Mouse (Mus musculus) activated CD4-positive, CD25-positive, alpha-beta regulatory T cell, adult 4 months (primary cell): Measurements from ENCODE around the gene Bricd5. TPM values are rescaled to one million over a fixed set of nuclear protein-coding genes. Genes with fewer than 3 reads are reported as not detected.
A peak's percentile ranks its signal among the peaks of the same experiment; 100 is the strongest.
"Not testable (repeated sequence)": the region's sequence is repeated elsewhere in the genome, so short reads cannot be mapped to it uniquely, and the experiment has no call there.

Source experiments
- ATAC-seq: one replicate; pipeline ENCODE4 v1.8.0; 2017
- polyA plus RNA-seq, 2 experiments: library from polyadenylated mRNA; unstranded; fragments of 100-300 nt; shearing (Covaris generic); gene quantifications; one replicate each; pipeline ENCODE4 v1.2.1; 2017

The Bricd5 gene
- polyA plus RNA-seq = not detected

DNA sequence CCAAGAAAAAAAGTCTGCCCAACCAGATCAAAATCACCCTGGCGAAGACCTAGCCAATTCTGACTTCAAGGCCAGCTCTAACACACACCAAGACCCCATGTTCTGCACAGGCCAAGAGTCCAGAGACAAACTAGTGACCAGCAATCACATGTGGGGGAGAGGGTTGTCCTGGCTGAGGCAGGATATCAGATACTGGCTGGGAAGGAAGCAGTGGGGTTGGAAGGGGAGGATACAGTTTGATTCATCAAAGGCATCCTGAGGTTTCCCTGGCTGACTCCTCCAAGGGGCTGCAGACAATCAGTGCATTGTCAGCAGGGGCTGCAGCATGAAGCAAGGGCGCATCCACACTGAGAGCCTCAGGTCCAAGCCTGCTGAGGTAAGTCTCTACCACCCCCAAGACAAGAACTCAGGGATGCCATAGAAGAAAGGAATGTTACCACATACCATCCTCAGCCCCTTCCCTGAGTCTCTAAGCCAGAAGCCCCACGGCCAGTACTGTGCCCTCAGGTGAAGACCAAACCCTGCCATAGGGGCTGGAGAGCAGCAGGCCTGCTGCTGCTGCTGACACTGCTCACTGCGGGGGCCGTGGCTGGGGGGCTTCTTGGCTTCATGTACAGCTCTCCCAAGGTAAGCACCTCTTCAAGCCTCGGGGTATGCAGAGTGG lies at the start of gene Bricd5:
Gene Bricd5 (plus strand): TSS at position 273 of the 664 bp plus-strand sequence.
- ATAC-seq = no peak

- ATAC-seq = no peak
Measured at GRCm38 (mm10) chr17:24424489-24424888, 49.2 kb upstream of the Bricd5 start.

- not testable (repeated sequence) for ATAC-seq
Measured at GRCm38 (mm10) chr17:24425326-24425725, 48.4 kb upstream of the Bricd5 start.

DNA sequence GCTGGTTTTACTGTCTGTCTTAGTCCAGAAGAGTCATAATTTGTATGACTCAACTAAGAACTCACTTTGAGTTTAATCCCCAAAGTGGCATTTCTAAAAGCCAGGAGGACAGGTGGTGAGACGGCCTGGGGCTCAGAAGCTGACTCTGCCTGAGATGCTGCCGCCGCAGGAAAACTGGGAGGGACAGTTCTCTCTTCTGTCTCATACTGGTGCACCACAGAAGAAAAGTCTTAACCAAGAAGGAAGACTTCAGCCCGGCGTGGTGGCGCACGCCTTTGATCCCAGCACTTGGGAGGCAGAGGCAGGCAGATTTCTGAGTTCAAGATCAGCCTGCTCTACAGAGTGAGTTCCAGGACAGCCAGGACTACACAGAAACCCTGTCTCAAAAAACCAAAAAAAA lies 47.8 kb upstream of the Bricd5 start:
- ATAC-seq = no peak

GRCm38 (mm10) chr17:24426471-24427169 lies 47.1 kb upstream of the Bricd5 start, which contains the start of gene Eci1:
Gene Eci1 (plus strand): TSS chr17:24426641.
- ATAC-seq = peak; percentile 87

- ATAC-seq = no peak
Measured at GRCm38 (mm10) chr17:24427170-24427557, 46.5 kb upstream of the Bricd5 start.

- no peak for ATAC-seq
Measured at GRCm38 (mm10) chr17:24429201-24429983, 44.3 kb upstream of the Bricd5 start.

GRCm38 (mm10) chr17:24437016-24437415 lies 36.7 kb upstream of the Bricd5 start:
- peak; percentile 66 for ATAC-seq

GRCm38 (mm10) chr17:24440377-24440776 lies 33.3 kb upstream of the Bricd5 start:
- ATAC-seq = no peak

DNA sequence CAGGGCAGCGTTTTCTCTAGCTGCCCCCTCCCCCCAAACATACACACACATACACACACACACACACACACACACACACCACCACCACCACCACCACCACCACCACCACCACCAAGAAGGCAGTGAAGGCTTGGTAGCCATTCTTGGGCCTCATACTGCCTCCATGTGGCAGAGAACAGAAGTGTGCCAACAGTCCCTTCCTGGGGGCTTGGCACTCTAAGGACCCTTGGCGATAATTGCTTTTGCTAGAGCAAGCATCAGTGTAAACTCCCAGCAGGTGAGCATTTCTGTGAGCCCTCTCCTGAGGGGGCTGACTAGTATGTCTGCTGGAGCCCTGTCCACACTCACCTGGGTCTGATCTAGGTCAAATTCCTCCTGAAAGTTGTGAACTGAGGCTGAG lies 32.5 kb upstream of the Bricd5 start:
- ATAC-seq = no peak

DNA sequence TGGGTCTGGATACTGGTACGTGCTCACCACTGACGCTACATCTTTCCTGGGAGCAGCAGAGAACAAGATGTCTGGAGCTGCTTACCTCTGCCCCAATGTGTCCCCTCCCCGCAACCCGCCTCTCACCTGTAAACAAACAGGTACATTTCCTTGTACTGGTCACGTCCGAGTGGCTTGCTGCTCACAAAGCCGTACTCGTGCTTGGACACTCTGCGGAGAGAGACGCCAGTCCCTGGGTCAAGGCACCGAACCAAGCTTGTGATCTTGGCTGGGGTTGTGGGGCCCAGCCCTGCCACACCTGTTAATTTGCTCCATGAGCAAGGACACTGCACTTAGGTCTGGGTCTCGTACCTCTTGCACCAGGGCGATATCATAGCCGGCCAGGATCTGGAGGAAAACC lies 31.6 kb upstream of the Bricd5 start:
- no peak for ATAC-seq

- no peak for ATAC-seq
Measured at GRCm38 (mm10) chr17:24442632-24443155, 31.0 kb upstream of the Bricd5 start, which contains the start of gene Dnase1l2. Gene Dnase1l2 (minus strand): TSS chr17:24443105.

DNA sequence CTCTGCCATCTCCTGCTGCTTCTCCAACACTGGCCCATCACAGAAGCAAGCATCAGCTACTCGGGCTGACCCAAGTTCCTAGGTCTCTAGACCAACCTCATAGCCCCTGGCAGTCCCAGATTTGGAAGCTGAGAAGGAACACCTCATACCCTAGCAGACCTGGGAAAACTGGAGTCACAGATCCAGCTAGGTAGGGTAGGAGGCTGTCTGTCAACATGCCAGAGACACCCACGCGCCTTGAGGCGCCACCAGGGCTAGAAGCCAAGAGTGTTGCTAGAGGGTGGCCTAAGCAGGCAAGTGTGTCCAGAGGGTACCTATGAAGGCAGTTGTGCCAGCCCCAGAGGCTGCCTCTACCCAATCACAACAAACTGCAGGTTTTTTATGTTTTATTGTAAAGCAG lies 30.3 kb upstream of the Bricd5 start:
- no peak for ATAC-seq

- no peak for ATAC-seq
Measured at GRCm38 (mm10) chr17:24446590-24446989, 27.1 kb upstream of the Bricd5 start.

DNA sequence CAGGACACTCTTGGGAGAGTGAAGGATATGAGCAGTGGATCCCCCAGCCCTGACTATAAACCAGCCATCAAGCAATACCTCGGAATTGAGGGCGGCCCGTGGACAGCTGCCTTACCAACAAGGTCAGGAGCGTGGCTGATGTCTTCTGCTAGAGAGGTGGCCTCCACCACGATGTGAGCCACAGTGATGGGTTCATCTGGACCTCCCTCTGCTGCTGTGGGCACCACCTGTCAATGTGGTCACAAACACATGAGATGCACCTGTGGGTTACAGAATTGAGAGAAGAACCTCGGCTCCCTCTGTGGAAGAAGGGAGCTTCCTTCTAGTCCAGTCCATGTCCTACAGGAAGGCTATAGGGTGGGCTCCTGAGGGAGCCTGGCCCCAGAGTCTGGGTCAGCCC lies 24.2 kb upstream of the Bricd5 start:
- no peak for ATAC-seq

DNA sequence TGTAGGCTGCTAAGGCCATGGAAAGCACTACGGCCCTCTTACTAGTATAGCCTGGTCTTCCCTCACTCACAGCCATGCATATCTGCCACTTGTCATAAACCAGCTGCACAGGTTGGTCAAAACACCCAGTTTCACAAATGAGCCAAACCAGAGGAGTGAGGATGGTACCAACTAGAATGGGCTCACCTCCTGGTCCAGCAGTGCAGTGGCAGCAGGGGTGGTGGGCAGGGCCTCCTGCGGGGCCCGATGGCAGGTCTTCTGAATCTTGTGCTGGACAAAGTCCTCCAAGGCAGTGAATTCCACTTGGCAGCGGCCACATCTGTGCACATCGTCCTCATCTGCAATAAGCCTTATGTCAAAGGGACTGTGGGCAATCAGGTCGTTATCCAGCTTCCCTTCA lies 22.5 kb upstream of the Bricd5 start:
- no peak for ATAC-seq

GRCm38 (mm10) chr17:24453372-24453771 lies 20.3 kb upstream of the Bricd5 start:
- ATAC-seq = no peak

DNA sequence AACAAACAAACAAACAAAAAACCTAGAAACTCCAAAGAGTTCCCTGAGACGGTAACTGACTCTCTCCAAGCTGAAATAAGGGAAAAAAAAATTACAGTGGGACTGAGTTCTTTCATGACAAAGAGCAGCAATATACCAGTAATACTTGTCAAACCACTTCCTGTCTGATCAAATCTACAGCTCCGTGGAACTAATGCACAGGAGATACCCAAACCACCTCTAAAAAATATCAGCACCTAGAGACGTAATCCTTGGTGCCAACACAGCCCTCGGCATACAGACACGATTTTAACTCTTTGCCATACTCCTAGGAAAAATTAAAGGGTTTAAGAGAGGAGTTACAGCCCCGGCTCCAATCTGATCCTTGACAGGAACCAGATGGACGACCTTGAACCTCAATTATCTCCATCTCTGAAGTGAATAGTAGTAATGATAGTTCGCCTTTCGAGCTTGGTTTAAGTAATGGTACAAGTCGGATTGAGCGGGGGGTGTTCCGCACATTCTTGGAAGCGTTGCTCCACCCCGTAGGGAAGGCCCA lies 19.4 kb upstream of the Bricd5 start:
- ATAC-seq = peak; percentile 62

- ATAC-seq = peak; percentile 90
Measured at GRCm38 (mm10) chr17:24454756-24455522, 18.7 kb upstream of the Bricd5 start.

DNA sequence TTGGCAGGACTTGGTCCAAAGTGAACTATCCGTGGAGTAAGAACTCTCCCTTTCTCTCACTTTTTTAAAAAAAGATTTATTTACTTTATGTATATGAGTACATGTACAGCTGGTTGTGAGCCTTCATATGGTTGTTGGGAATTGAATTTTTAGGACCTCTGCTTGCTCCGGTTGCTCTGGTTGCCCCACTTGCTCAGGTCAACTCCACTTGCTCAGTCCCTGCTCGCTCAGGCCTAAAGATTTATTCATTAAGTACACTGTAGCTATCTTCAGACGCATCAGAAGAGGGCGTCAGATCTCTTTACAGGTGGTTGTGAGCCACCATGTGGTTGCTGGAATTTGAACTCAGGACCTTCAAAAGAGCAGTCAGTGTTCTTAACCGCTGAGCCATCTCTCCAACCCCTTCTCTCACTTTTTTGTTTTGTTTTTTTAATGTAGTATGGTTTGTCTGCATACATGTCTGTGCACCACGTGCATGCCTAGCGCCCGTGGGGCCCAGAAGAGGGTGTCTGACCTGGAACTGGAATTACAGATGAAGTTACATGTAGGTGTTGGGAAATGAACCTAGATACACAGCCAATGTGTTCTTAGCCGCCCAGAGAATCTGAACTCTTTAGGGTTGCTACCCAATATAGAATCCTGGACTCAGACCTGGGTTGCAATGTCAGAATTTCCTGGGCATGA lies 18.0 kb upstream of the Bricd5 start:
- not testable (repeated sequence) for ATAC-seq

- ATAC-seq = peak; percentile 72
Measured at GRCm38 (mm10) chr17:24461580-24461979, 12.1 kb upstream of the Bricd5 start.
